Mouse (Mus musculus) mouse embryonic stem cell (cell line): ENCODE measurements around the gene Lepr.
"Not testable (repeated sequence)": the region's sequence is repeated elsewhere in the genome, so short reads cannot be mapped to it uniquely, and the experiment has no call there.

Experiments
- in situ Hi-C, 2 experiments: fragments of 300-500 bp; cut with MboI; formaldehyde crosslinking; loops; 1 replicate in 1 of 2; 3 replicates in 1 of 2; pipeline ENCODE4 v1.14.3; 2019 to 2020; ENCODE audit warnings: low sequenced_read_pairs in 2 of 2, low pct_unique_long_range_greater_than_20kb in 1 of 2, mixed read lengths in 1 of 2; ENCODE audit not compliant: unreplicated experiment in 1 of 2

Lepr gene

DNA sequence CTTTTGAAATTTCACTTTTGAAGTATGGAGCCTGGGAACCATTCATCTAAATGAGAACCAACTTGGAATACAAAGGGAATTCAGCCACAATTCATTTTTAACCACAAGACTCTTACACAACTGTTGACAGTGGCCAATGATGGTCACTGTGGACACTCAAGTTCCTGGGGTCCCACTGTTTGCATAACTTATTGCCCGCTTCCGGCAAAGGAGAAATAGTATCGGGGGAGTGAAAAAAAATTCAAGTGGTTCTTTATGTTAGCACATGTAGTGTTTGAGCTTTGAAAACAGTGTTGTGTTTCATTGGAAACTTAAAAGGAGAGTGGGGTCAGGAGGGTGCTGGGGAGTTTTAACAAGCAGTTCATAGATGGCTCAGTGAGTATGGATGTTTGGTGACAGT, 9.3 kb upstream of the Lepr start:
- in situ Hi-C loops, result no loop called here

DNA sequence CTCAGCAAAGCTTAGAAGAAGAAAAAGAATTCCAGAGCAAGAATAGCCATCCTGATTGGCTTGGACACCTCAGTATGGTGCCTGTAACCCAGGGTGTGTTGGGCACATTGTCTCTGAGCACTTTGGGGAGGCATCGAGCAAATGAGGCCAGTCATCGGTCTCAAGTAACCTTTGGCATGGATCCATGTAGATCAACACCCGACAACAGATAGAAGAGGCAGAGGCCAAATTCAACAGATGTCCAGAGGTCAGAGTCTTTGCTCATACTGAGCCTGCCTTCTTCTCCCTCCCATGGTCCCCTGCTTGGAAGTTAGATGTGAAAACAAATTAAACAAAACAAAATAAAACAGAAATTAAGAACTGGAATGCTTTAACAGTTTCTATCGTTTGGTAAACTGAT, 6.8 kb upstream of the Lepr start:
- in situ Hi-C loops, result no loop called here

DNA sequence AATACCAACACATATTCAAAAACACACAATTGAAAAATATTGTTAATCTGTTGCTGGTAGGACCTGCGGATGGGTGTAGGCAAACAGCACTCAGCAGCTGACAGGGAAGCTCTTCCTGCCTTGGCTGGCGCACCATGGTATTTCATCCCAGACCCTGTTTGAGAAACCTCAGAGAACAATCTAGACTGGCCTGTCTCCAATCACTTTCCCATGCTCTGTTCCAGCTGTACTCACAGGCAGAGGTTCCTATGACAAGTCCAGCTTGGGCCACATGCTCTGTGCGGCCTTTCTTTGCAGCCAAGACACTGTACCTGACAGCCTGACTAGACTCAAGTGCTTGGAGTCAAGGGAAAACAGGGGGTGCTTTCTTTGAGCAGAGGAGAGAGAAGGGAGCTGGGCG, 6.1 kb upstream of the Lepr start:
- in situ Hi-C loops, result no loop called here

DNA sequence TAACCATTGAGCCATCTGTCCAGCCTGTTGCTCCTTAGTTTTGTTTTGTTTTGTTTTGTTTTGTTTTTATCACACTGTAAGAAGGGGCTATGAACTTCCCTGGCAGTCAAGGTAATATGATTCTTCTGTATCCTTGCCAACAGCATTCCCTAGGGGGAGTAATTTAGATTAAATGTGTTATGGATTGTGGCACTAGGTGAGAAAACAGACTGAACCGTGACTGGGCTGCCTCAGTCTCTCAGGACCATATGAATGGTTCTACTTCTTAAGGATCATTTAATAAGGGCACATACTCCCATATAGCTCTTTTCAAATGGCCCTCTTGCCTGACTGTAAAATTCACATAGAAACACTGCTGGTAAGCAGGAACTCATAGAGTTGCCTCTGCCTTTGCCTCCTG, 4.6 kb upstream of the Lepr start:
- in situ Hi-C loops, result no loop called here

DNA sequence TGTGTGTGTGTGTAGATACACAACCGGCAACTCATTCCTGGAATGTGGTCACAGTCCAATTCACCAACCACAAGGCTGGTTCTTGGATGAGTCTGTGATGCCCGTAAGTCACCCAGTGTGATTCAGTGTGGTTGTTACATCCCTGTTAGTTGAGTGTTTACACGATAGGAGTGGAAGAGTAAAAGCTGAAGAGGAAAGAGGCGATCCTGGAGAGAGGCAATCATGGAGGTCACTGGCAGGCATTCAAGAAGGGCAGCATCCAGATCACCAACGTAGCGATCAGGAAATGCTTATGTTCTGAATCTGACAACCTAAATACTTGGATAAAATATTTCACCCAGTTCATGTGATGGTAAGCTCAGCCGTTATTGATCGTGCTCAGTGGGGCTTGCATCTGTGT, 1.9 kb upstream of the Lepr start:
- in situ Hi-C loops, result no loop called here

DNA sequence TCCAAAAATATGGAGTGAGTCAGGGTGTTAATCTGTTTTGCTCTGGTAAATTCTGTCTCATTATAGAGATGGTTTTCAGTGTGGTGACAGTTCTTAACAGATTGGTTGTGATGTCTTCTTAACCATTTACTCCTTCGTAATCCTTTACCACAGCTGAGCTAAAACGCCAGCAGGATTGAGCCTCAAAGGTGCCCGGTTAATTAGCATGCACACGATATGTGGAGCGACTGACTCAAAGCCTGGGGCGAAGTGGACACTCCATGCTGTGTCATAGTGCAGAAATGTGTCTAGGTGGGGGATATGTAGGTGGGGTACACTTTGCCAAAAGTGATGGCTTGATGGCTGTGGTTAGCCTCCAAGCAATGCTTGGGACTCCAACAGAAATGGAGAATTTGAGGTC, 1.4 kb upstream of the Lepr start:
- in situ Hi-C loops, result no loop called here

DNA sequence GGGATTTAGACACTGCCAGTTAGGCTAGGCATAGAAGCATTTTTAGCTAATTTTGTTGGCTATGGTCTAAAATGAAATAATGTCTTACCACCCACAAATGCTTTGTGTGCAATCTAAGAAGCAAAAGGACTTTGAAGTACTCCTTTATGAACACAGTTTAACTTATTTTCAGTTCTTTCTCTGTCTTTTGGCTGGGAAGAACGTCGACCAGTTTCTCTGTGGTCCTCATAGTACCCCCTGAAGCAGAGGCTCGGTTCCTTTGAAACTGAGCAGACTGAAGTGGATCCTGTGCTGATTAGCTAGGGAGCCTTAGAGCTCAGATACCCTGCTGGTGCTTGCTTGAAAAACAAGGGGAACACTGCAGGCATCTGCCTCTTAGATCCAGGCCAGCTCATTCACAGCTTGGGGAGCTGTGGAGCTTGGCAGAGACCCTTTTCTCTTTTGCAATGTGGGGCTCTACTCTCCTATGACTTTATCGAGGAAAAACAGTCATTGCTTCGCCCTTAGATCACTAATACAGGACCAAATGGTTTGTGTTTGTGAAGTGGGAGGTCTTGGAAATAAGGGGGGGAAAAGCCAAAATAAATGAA, 1.9 kb downstream of the Lepr start:
- in situ Hi-C loops, result no loop called here

DNA sequence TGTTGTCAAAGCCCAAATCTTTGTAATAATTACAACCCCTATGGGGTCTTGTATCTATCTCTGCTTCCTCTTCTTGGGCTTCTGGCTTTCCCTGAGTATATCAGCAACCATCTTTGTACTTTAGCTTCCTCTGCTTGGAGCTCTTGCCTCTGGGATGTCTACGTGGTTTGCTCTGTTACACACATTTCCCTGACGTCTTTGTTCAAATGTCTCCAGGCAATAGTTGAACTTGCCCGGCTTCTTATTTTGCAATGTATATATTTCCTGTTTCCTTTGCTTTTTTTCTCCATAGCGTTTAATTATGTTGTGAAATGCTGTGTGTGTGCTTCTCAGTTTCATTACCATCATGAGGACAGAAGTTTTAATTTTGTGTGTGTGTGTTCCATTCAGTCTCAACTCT, 4.5 kb downstream of the Lepr start:
- in situ Hi-C loops, result no loop called here

DNA sequence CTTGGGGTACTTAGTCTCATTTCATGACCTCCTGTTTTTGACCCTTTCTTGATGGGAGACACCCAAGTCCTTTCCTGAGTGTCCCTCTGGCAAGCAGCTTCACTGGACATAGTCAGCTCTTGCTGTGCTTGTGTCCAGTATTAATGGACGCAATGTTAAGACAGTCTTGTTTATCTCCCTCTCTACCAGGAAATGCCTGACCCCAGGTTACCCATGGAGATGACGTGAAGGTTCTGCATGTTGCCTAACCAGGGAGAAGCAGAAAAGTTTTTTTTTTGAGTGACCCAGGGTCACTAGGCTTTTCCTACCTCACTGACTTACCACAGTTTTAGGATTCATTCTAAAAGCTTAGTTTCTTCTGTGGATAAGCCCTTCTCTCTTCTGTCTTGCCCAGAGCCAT, 24.8 kb downstream of the Lepr start:
- in situ Hi-C loops, result no loop called here

DNA sequence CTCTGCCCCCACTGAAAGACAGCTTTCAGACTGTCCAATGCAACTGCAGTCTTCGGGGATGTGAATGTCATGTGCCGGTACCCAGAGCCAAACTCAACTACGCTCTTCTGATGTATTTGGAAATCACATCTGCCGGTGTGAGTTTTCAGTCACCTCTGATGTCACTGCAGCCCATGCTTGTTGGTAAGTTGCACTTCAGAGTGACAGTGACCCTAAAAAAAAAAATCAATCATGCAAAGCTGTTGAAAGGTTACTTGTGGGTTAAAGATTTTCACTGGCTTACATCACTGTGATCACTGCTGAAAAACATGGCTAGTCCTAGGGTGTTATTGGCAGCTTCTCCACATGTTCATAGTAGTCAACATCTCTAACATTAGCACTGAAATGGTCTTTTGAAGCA, 28.3 kb downstream of the Lepr start:
- in situ Hi-C loops, result no loop called here

DNA sequence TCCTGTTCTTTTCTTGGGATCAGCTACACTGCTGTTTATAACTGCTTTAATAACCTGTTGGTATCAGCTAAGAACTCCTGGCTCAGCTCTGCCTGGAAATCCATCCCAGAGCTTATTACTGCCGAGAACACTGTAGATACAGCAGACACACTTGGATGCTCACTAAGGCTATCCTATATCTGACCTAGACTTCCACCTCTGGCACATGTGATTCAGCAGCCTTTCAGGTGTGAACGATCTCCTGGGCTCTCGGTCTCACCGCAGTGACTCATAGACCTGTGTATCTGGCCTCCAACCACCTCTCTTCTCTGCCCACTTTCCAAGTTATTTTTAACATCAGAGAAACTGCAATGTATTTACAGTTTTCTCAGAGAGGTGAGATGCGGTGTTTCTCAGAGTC, 43.3 kb downstream of the Lepr start:
- in situ Hi-C loops, result no loop called here

DNA sequence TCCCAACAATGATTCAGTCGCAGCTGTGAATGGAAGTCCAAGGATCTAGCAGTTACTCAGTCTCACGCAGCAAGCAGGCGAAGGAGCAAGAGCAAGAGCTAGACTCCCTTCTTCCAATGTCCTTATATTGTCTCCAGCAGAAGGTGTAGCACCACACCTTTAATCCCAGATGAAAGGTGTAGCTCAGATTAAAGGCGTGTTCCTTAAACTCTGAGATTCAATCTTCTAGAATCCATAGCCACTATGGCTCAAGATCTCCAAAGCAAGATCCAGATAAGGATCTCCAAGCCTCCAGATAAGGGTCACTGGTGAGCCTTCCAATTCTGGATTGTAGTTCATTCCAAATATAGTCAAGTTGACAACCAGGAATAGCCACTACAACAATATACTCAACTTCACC, 126.7 kb downstream of the Lepr start, which contains the start of gene B020004J07Rik:
B020004J07Rik (minus strand) TSS at position 101 of the 400 bp plus-strand sequence.
- in situ Hi-C loops, result not testable (repeated sequence)

DNA sequence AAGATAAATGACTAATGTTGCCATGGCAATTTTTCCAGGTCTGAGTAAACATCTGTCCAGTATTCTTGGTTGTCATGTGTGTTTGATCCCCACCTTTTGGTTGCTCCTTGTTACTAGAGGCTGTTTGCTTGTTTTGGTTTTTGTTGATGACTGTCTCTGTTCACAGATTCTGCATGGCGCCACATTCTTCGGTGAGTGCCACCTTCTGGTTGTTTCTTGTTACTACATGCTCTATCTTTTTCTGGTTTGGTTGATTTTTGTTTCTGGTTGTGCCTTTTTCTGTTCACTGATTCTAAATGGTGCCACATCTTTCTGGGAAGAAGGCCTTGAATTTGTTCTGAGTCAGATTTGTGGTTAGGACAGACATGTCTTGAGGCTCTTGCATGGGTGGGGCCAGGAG, 133.7 kb downstream of the Lepr start:
- in situ Hi-C loops, result loop anchor here in 1 of 2 experiments (10.0 kb wide), 1 partner anchor 144 kb away; no protein-coding TSS in a partner anchor

DNA sequence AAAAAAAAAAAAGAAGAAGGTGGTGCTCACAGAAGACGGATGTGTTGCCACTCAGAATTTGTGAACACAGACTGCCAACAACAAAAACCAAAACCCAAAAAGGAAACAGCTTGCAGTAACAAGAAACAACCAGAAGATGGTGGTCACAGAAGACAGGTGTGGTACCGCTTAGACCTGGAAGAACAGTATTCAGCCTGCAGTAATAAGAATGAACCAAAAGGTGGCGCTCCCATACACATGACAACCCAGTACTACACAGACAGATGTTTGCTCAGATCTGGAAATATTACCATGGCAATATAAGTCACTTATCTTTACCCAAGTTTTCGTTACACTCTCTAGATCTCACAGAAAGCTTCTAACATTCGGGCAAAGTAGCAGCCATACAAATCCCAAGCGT, 143.7 kb downstream of the Lepr start:
- in situ Hi-C loops, result loop anchor here in 1 of 2 experiments (5.0 kb wide), 1 partner anchor 136 kb away; no protein-coding TSS in a partner anchor

DNA sequence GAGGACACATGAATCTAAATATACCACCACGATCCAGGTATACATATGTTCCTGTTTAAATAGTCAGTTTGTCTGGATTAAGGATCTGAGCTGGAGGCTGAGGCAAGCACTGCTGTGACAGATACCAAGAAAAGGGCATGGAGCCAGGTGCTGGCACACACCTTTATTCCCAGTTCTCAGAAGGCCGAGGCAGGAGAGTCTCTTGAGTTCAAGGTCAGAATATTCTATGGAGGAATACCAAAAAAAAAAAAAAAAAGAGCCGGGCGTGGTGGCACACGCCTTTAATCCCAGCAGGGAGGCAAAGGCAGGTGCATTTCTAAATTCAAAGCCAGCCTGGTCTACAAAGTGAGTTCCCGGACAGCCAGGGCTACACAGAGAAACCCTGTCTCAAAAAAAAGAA, 145.1 kb downstream of the Lepr start:
- in situ Hi-C loops, result loop anchor here in 1 of 2 experiments (5.0 kb wide), 1 partner anchor 135 kb away; no protein-coding TSS in a partner anchor
